Mouse (Mus musculus): ENCODE measurements around the gene Cdkal1. TPM values are rescaled to one million over a fixed set of nuclear protein-coding genes. Genes with fewer than 3 reads are reported as not detected.

Gene Cdkal1
- polyA plus RNA-seq, 1 experiment = 3.3 TPM

GRCm38 (mm10) chr13:29414470-29414869 is 441.0 kb downstream of the Cdkal1 start:
- no peaks in the 10 kb centered on the region for H3K27me3 ChIP-seq (ENCODE audit: control insufficient read depth, insufficient read depth, low read length)
- 93% methylated on average over 3 of the region's 3 CpGs for WGBS
- no peak overlapping the region for H3K27ac ChIP-seq (ENCODE audit: control insufficient read depth, insufficient read depth, low read length)
- TF ChIP-seq POLR2A (IDR thresholded peaks at IDR 0.05; ENCODE audit: control insufficient read depth, extremely low read depth, insufficient read depth, low read length, poor library complexity) (no peak), CTCF (IDR thresholded peaks at IDR 0.05; ENCODE audit: borderline replicate concordance, control insufficient read depth, extremely low read depth, insufficient read depth, low read length, poor library complexity) (no peak)
- H3K4me1 ChIP-seq (replicated peaks; ENCODE audit: control insufficient read depth, insufficient read depth, low read length) = no peaks in the 10 kb centered on the region
- H3K4me3 ChIP-seq (ENCODE audit: control insufficient read depth, insufficient read depth, low read length) = no peak overlapping the region
- no peaks in the 10 kb centered on the region for H3K36me3 ChIP-seq (ENCODE audit: control insufficient read depth, insufficient read depth, low read length)
- no peak for DNase-seq

- DNase-seq = no peak
Observed at GRCm38 (mm10) chr13:29411176-29411575, 444.3 kb downstream of the Cdkal1 start.

GRCm38 (mm10) chr13:29407619-29408018 is 447.9 kb downstream of the Cdkal1 start:
- no peak for DNase-seq
- WGBS = 100% methylated on average over 1 of the region's 1 CpGs
- no peak for TF ChIP-seq CTCF (IDR thresholded peaks at IDR 0.05; ENCODE audit: borderline replicate concordance, control insufficient read depth, extremely low read depth, insufficient read depth, low read length, poor library complexity)
- TF ChIP-seq POLR2A (IDR thresholded peaks at IDR 0.05; ENCODE audit: control insufficient read depth, extremely low read depth, insufficient read depth, low read length, poor library complexity) = no peak
- H3K4me3 ChIP-seq (ENCODE audit: control insufficient read depth, insufficient read depth, low read length) = no peak overlapping the region
- no peak overlapping the region for H3K27ac ChIP-seq (ENCODE audit: control insufficient read depth, insufficient read depth, low read length)
- H3K36me3 ChIP-seq (ENCODE audit: control insufficient read depth, insufficient read depth, low read length) = no peaks in the 10 kb centered on the region
- no peaks in the 10 kb centered on the region for H3K27me3 ChIP-seq (ENCODE audit: control insufficient read depth, insufficient read depth, low read length)
- no peaks in the 10 kb centered on the region for H3K4me1 ChIP-seq (replicated peaks; ENCODE audit: control insufficient read depth, insufficient read depth, low read length)

More at GRCm38 (mm10) chr13:29411176-29411575, 444.3 kb downstream of the Cdkal1 start:
- no peaks in the 10 kb centered on the region for H3K36me3 ChIP-seq (ENCODE audit: control insufficient read depth, insufficient read depth, low read length)
- no peaks in the 10 kb centered on the region for H3K4me1 ChIP-seq (replicated peaks; ENCODE audit: control insufficient read depth, insufficient read depth, low read length)
- 93% methylated on average over 6 of the region's 6 CpGs for WGBS
- no peaks in the 10 kb centered on the region for H3K27me3 ChIP-seq (ENCODE audit: control insufficient read depth, insufficient read depth, low read length)
- TF ChIP-seq POLR2A (IDR thresholded peaks at IDR 0.05; ENCODE audit: control insufficient read depth, extremely low read depth, insufficient read depth, low read length, poor library complexity) (no peak), CTCF (IDR thresholded peaks at IDR 0.05; ENCODE audit: borderline replicate concordance, control insufficient read depth, extremely low read depth, insufficient read depth, low read length, poor library complexity) (no peak)
- H3K27ac ChIP-seq (ENCODE audit: control insufficient read depth, insufficient read depth, low read length) = no peak overlapping the region
- no peak overlapping the region for H3K4me3 ChIP-seq (ENCODE audit: control insufficient read depth, insufficient read depth, low read length)

- no peaks in the 10 kb centered on the region for H3K4me1 ChIP-seq (replicated peaks; ENCODE audit: control insufficient read depth, insufficient read depth, low read length)
- H3K27ac ChIP-seq (ENCODE audit: control insufficient read depth, insufficient read depth, low read length) = no peak overlapping the region
- no peaks in the 10 kb centered on the region for H3K36me3 ChIP-seq (ENCODE audit: control insufficient read depth, insufficient read depth, low read length)
- no peaks in the 10 kb centered on the region for H3K27me3 ChIP-seq (ENCODE audit: control insufficient read depth, insufficient read depth, low read length)
- no peak for DNase-seq
- WGBS = 68% methylated on average over 5 of the region's 5 CpGs
- TF ChIP-seq POLR2A (IDR thresholded peaks at IDR 0.05; ENCODE audit: control insufficient read depth, extremely low read depth, insufficient read depth, low read length, poor library complexity) (no peak), CTCF (IDR thresholded peaks at IDR 0.05; ENCODE audit: borderline replicate concordance, control insufficient read depth, extremely low read depth, insufficient read depth, low read length, poor library complexity) (no peak)
- H3K4me3 ChIP-seq (ENCODE audit: control insufficient read depth, insufficient read depth, low read length) = no peak overlapping the region
Observed at GRCm38 (mm10) chr13:29405316-29405715, 450.2 kb downstream of the Cdkal1 start.

- Histone ChIP-seq H3K4me3 (ENCODE audit: control insufficient read depth, insufficient read depth, low read length) (no peak overlapping the region), H3K27ac (ENCODE audit: control insufficient read depth, insufficient read depth, low read length) (no peak overlapping the region), H3K27me3 (ENCODE audit: control insufficient read depth, insufficient read depth, low read length) (no peaks in the 10 kb centered on the region), H3K36me3 (ENCODE audit: control insufficient read depth, insufficient read depth, low read length) (no peaks in the 10 kb centered on the region), H3K4me1 (replicated peaks; ENCODE audit: control insufficient read depth, insufficient read depth, low read length) (no peaks in the 10 kb centered on the region)
- no peak for TF ChIP-seq CTCF (IDR thresholded peaks at IDR 0.05; ENCODE audit: borderline replicate concordance, control insufficient read depth, extremely low read depth, insufficient read depth, low read length, poor library complexity)
- TF ChIP-seq POLR2A (IDR thresholded peaks at IDR 0.05; ENCODE audit: control insufficient read depth, extremely low read depth, insufficient read depth, low read length, poor library complexity) = no peak
- WGBS = 96% methylated on average over 5 of the region's 5 CpGs
- DNase-seq = no peak
Observed at GRCm38 (mm10) chr13:29403217-29403616, 452.3 kb downstream of the Cdkal1 start.

GRCm38 (mm10) chr13:29402526-29403040 is 452.9 kb downstream of the Cdkal1 start:
- 92% methylated on average over 3 of the region's 3 CpGs for WGBS
- DNase-seq = no peak
- TF ChIP-seq POLR2A (IDR thresholded peaks at IDR 0.05; ENCODE audit: control insufficient read depth, extremely low read depth, insufficient read depth, low read length, poor library complexity) = no peak
- TF ChIP-seq CTCF (IDR thresholded peaks at IDR 0.05; ENCODE audit: borderline replicate concordance, control insufficient read depth, extremely low read depth, insufficient read depth, low read length, poor library complexity) = no peak

GRCm38 (mm10) chr13:29399908-29400307 is 455.6 kb downstream of the Cdkal1 start:
- Histone ChIP-seq H3K36me3 (ENCODE audit: control insufficient read depth, insufficient read depth, low read length) (no peaks in the 10 kb centered on the region), H3K27me3 (ENCODE audit: control insufficient read depth, insufficient read depth, low read length) (no peaks in the 10 kb centered on the region), H3K27ac (ENCODE audit: control insufficient read depth, insufficient read depth, low read length) (no peak overlapping the region), H3K4me3 (ENCODE audit: control insufficient read depth, insufficient read depth, low read length) (no peak overlapping the region), H3K4me1 (replicated peaks; ENCODE audit: control insufficient read depth, insufficient read depth, low read length) (no peaks in the 10 kb centered on the region)
- TF ChIP-seq CTCF (IDR thresholded peaks at IDR 0.05; ENCODE audit: borderline replicate concordance, control insufficient read depth, extremely low read depth, insufficient read depth, low read length, poor library complexity) = no peak
- no peak for TF ChIP-seq POLR2A (IDR thresholded peaks at IDR 0.05; ENCODE audit: control insufficient read depth, extremely low read depth, insufficient read depth, low read length, poor library complexity)
- WGBS = 95% methylated on average over 5 of the region's 5 CpGs
- DNase-seq = no peak

More at GRCm38 (mm10) chr13:29402526-29403040, 452.9 kb downstream of the Cdkal1 start:
- Histone ChIP-seq H3K4me1 (replicated peaks; ENCODE audit: control insufficient read depth, insufficient read depth, low read length) (no peaks in the 10 kb centered on the region), H3K27me3 (ENCODE audit: control insufficient read depth, insufficient read depth, low read length) (no peaks in the 10 kb centered on the region), H3K27ac (ENCODE audit: control insufficient read depth, insufficient read depth, low read length) (no peak overlapping the region), H3K36me3 (ENCODE audit: control insufficient read depth, insufficient read depth, low read length) (no peaks in the 10 kb centered on the region), H3K4me3 (ENCODE audit: control insufficient read depth, insufficient read depth, low read length) (no peak overlapping the region)

Data from thymus, adult 2 months (tissue).